Mouse (Mus musculus): ENCODE data around the gene Slc23a2.

DNA sequence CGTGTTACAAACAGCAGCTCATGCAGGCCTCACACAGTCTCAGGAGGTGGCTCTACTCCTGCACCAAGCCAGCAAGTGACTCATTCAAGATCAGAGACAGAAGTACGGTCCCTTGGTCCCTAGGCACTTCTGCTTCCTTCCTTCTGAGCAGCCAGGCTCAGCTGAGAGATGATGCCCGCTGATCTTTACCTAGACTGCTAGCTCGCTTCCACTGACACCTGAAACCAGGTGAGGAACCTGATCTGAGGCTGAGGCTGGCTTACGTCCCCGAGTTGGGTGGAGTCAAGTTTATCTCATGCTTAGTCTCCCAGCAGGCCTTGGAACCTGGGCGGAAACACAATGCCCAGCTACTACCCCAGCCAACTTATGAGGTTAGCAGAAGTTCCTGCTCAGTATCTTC lies 105.0 kb downstream of the Slc23a2 start:
- TF ChIP-seq CTCF (IDR thresholded peaks at IDR 0.05; ENCODE audit: control insufficient read depth, insufficient read depth, insufficient replicate concordance, low read depth, low read length) (no peak), POLR2A (IDR thresholded peaks at IDR 0.05; ENCODE audit: control insufficient read depth, low read depth, low read length) (no peak)
